9 mouse cellular contexts compared by ENCODE assay signal in the genomic region with DNA sequence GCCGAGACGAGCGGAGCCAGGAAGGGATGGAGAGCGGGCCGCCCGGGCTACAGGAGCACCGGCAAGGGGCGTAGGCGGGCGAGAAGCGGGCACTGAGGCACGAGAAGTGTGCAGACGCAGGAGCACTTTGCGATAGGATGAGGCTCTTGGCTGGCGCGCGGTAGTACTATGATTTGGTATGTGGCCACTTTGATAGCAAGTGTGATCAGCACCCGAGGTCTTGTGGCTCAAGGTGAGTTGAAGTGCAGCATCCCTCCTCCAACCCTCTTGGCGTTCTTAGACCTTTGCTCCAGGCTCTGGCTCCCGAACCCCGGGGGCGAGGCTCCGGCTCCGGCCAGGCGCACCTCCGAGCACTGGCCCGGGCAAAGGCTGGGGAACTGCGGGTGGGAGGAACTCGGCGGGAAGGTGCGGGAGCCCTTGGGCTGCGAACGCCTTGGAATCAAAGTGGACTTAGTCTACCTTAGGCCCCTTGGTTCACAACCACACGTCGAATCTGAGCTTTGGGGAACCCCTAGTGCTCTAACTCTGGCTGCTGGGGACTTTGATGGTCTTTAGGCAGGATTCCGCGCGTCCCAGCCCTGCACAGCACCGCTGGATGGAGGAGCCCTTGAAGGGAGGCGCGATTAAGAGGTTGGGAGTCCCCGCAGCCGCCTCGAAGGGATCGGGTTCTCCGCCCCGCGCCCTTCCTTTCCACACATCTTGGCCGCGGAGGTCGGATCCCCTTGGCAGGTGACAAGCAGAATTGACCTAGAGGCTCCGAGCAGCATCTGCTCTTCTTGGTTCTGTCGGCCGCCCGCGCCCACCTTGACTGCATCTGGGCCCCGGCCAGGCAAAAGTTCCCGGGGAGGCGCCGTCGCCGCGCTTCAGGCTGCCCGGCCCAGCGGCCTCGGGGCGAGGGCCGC. TPM values are rescaled to one million over a fixed set of nuclear protein-coding genes. Genes with fewer than 3 reads are reported as not detected.
DNase-seq lines count a peak whose midpoint lies in the region; ATAC-seq and TF ChIP-seq lines count a peak whose summit lies in the region.
"Had no signal": no experiment of that assay in that cellular context is flagged by ENCODE, and none has a peak within 500 bp of the region (broad histone marks: within the 10 kb centered on the region; RNA-seq: fewer than 3 reads in every experiment).

No protein-coding gene starts in this region.

- H3K27me3 ChIP-seq in heart, embryonic 11.5 days (ENCODE audit: control insufficient read depth, insufficient read depth, low read length), result peaks cover 26% of the 10 kb centered on the region
- peaks cover 34% of the 10 kb centered on the region for H3K27me3 ChIP-seq in embryonic facial prominence, embryonic 15.5 days
- H3K27me3 ChIP-seq in intestine, postnatal 0 days (replicated peaks; ENCODE audit: control insufficient read depth, insufficient read depth, low read length), result peaks cover 29% of the 10 kb centered on the region; the same call in 1 of the 2 replicates
- peaks cover 8% of the 10 kb centered on the region for H3K27me3 ChIP-seq in myocyte (ENCODE audit: control insufficient read depth, insufficient read depth, insufficient read length)

- no peak for TF ChIP-seq CTCF in intestine, postnatal 0 days (IDR thresholded peaks at IDR 0.05; ENCODE audit: low read depth)

- peaks cover 2% of the 10 kb centered on the region; the same call in 1 of the 2 replicates for H3K4me1 ChIP-seq in heart, embryonic 11.5 days (ENCODE audit: control insufficient read depth, insufficient read depth, low read length)
- H3K4me1 ChIP-seq in embryonic facial prominence, embryonic 15.5 days, result peaks cover 22% of the 10 kb centered on the region
- no peaks in the 10 kb centered on the region for H3K4me1 ChIP-seq in intestine, postnatal 0 days (replicated peaks; ENCODE audit: control insufficient read depth, insufficient read depth, low read length)

- no peaks in the 10 kb centered on the region for H3K9me3 ChIP-seq in heart, embryonic 11.5 days (replicated peaks; ENCODE audit: control insufficient read depth, low read length)
- H3K9me3 ChIP-seq in embryonic facial prominence, embryonic 15.5 days (replicated peaks), result no peaks in the 10 kb centered on the region
- H3K9me3 ChIP-seq in intestine, postnatal 0 days (ENCODE audit: control insufficient read depth), result no peaks in the 10 kb centered on the region

- no peak for DNase-seq in heart, postnatal 25 days (ENCODE audit: low spot score)
- peak; percentile 49 for DNase-seq in ZHBTc4 (ENCODE audit: low read depth, low spot score)
- DNase-seq in urinary bladder, postnatal 14 days (ENCODE audit: low spot score), result no peak
- no peak for DNase-seq in yolk sac, embryonic 10.5 days (ENCODE audit: low spot score)

- no peak overlapping the region for H3K27ac ChIP-seq in heart, embryonic 11.5 days (ENCODE audit: low read depth, low read length)
- H3K27ac ChIP-seq in embryonic facial prominence, embryonic 15.5 days (replicated peaks), result no peak overlapping the region
- H3K27ac ChIP-seq in intestine, postnatal 0 days (ENCODE audit: low read depth, low read length), result no peak overlapping the region; the same call in 1 of the 2 replicates

- ATAC-seq in heart, embryonic 11.5 days (replicated peaks; ENCODE audit: insufficient number of reproducible peaks, low FRiP score, low TSS enrichment), result no peak
- no peak; the same call in 1 of the 2 replicates for ATAC-seq in embryonic facial prominence, embryonic 15.5 days (ENCODE audit: insufficient number of reproducible peaks, low FRiP score, low TSS enrichment, low read depth)
- peak; percentile 17; the same call in 1 of the 2 replicates for ATAC-seq in intestine, postnatal 0 days

- 1% methylated on average over 64 of the region's 68 CpGs for WGBS in heart, embryonic 11.5 days (ENCODE audit: insufficient replicate concordance)
- under 1% methylated on average over 68 of the region's 68 CpGs for WGBS in embryonic facial prominence, embryonic 15.5 days
- WGBS in intestine, postnatal 0 days, result under 1% methylated on average over 68 of the region's 68 CpGs

- peak overlapping the region; percentile 67 for H3K4me3 ChIP-seq in heart, embryonic 11.5 days (ENCODE audit: low read depth, low read length)
- peak overlapping the region; percentile 66 for H3K4me3 ChIP-seq in embryonic facial prominence, embryonic 15.5 days (replicated peaks)
- H3K4me3 ChIP-seq in intestine, postnatal 0 days (ENCODE audit: low read depth, low read length), result peak overlapping the region; percentile 59
- no peak overlapping the region for H3K4me3 ChIP-seq in myocyte

- TF ChIP-seq POLR2A in myocyte (IDR thresholded peaks at IDR 0.05; ENCODE audit: insufficient read length, low read depth), result no peak

- H3K36me3 ChIP-seq in heart, embryonic 11.5 days (ENCODE audit: control insufficient read depth, insufficient read depth, low read length), result no peaks in the 10 kb centered on the region
- no peaks in the 10 kb centered on the region for H3K36me3 ChIP-seq in embryonic facial prominence, embryonic 15.5 days
- no peaks in the 10 kb centered on the region for H3K36me3 ChIP-seq in intestine, postnatal 0 days (ENCODE audit: control insufficient read depth, insufficient read depth)
- no peaks in the 10 kb centered on the region for H3K36me3 ChIP-seq in myocyte (ENCODE audit: control insufficient read depth, insufficient read depth)
- H3K36me3 ChIP-seq: G1E had no signal

- intact Hi-C loops in heart, postnatal 25 days (cut with DNase I), result no loop called here

- no peak overlapping the region for H3K9ac ChIP-seq in heart, embryonic 11.5 days (ENCODE audit: low read depth, low read length)
- no peak overlapping the region for H3K9ac ChIP-seq in embryonic facial prominence, embryonic 15.5 days
- 0 out of 2 replicates have a peak overlapping the region, but pooled peaks have one; percentile 31 for H3K9ac ChIP-seq in intestine, postnatal 0 days (ENCODE audit: low read depth, low read length)

- no peaks in the 10 kb centered on the region for H3K79me2 ChIP-seq in myocyte (ENCODE audit: control insufficient read depth, insufficient read depth)

- H3K4me2 ChIP-seq in heart, embryonic 11.5 days, result peak overlapping the region; percentile 94
- H3K4me2 ChIP-seq in embryonic facial prominence, embryonic 15.5 days (replicated peaks), result peak overlapping the region; percentile 90
- H3K4me2 ChIP-seq in intestine, postnatal 0 days (replicated peaks; ENCODE audit: low read depth), result peak overlapping the region; percentile 93
- H3K4me2 ChIP-seq in myocyte (ENCODE audit: low read depth), result peak overlapping the region; percentile 18

- no peak overlapping the region for H3ac ChIP-seq in myocyte (ENCODE audit: control insufficient read depth, insufficient read length)

TF ChIP-seq in myocyte, 11 proteins besides CTCF, POLR2A, EP300 and RAD21:
- no peak for TF ChIP-seq SRF (IDR thresholded peaks at IDR 0.05; ENCODE audit: control insufficient read depth, insufficient read length, low read depth)
- no peak for TF ChIP-seq MYOG (IDR thresholded peaks at IDR 0.05; ENCODE audit: control insufficient read depth in 1 of 3, insufficient read depth in 1 of 3, insufficient read length in 2 of 3, low read depth in 2 of 3)
- no peak for TF ChIP-seq TCF3 (IDR thresholded peaks at IDR 0.05; ENCODE audit: insufficient read length, low read depth)
- no peak for TF ChIP-seq USF1 (IDR thresholded peaks at IDR 0.05; ENCODE audit: low read depth)
- no peak for TF ChIP-seq CEBPB (IDR thresholded peaks at IDR 0.05; ENCODE audit: insufficient read depth, poor library complexity, severe bottlenecking)
- TF ChIP-seq MYOD1 (IDR thresholded peaks at IDR 0.05; ENCODE audit: control insufficient read depth in 1 of 3, insufficient read length in 2 of 3, low read depth in 2 of 3), result no peak
- no peak for TF ChIP-seq REST (IDR thresholded peaks at IDR 0.05; ENCODE audit: insufficient read depth, insufficient read length)
- no peak for TF ChIP-seq E2F4 (IDR thresholded peaks at IDR 0.05; ENCODE audit: insufficient read depth)
- TF ChIP-seq TCF12 (IDR thresholded peaks at IDR 0.05; ENCODE audit: insufficient read depth, poor library complexity, severe bottlenecking), result no peak
- TF ChIP-seq POLR2AphosphoS2 (IDR thresholded peaks at IDR 0.05; ENCODE audit: insufficient read length, low read depth), result no peak
- TF ChIP-seq MAX (IDR thresholded peaks at IDR 0.05; ENCODE audit: low read depth), result no peak

RNA-seq across cellular contexts. Expression of a gene that starts 0.5 kb away (rescaled TPM):
- polyA plus RNA-seq in heart, embryonic 11.5 days (2014; fragmentation: Nextera tagmentation; extraction: Ambion mirVana), result 1.7 and 2.8 TPM in 2 replicates
- total RNA-seq in heart, postnatal 25 days (2021), result 1 to 10 TPM; 7.2 to 8.6 TPM
- polyA plus RNA-seq in embryonic facial prominence, embryonic 15.5 days (2015; fragmentation: Nextera tagmentation; extraction: Ambion mirVana), result 2.6 and 2.8 TPM in 2 replicates
- polyA plus RNA-seq in intestine, postnatal 0 days (2015; fragmentation: Nextera tagmentation; extraction: Ambion mirVana), result 3.6 and 3.9 TPM in 2 replicates
- 0.04 TPM for polyA plus RNA-seq in myocyte (2012; fragmentation: generic; extraction: Trizol)
- polyA plus RNA-seq: G1E had no signal

Comparison
In these comparisons a context has a peak if more than half of its experiments do, and no peak if none do; other contexts are left out.
1. H3K4me2 ChIP-seq: peak in every context shown above with its lines; median percentile 94 in heart, embryonic 11.5 days; 93 in intestine, postnatal 0 days; 90 in embryonic facial prominence, embryonic 15.5 days; 18 in myocyte.